In genomic region chr1:136333512-136333911, GRCm38 (mm10) we compare ENCODE assay signal across 11 mouse cellular contexts.
"Had no signal": no experiment of that assay in that cellular context is flagged by ENCODE, and none has a peak within 500 bp of the region (broad histone marks: within the 10 kb centered on the region; RNA-seq: fewer than 3 reads in every experiment).

No protein-coding gene starts in this region.

- DNase-seq: liver, postnatal 0 days; lung, adult 2 months; lung, postnatal 14 days; lung, postnatal 36 days; midbrain, embryonic 14.5 days; right cerebral cortex, postnatal 14 days; thymus, adult 2 months; thymus, postnatal 25 days; thymus, postnatal 4 days had no signal

- ATAC-seq: liver, postnatal 0 days; lung, postnatal 0 days; midbrain, embryonic 16.5 days had no signal
